Mouse (Mus musculus): Measurements from ENCODE around the gene Cdh1.

Gene Cdh1

DNA sequence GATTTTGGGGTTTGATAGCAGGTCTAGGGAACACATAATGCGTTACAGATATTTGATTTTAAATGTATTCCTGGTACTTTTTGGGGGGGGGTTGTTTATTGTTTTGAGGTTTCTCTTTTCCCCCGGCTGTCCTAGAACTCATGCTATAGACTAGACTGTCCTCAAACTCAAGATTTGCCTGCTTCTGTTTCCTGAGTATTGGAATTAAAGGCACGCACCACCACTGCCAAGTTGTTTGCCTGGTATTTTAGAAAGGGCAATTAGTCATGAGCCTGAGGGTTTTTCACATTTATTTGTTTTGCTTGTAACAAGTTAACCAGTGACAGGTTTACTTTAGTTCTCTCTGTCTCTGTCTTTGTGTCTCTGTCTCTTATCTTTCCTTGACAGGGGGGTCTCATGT, 20.3 kb downstream of the Cdh1 start:
- no peak for DNase-seq (ENCODE audit: low spot score)

DNA sequence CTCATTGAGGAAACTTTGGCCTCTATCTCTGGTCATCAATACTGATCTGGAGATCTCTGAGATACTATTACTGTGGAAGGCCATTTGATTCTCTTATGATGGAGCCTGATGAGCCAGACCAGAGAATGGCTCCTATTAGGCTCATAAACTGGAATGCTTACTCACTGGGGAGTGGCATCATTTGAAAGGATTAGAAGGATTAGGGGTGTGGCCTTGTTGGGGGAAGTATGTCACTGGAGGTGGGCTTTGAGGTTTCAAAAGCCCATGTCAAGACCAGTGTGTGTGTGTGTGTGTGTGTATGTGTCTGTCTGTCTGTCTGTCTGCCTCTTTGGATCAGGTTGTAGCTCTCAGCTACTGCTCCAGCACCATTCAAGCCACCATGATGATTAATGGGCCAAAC, 20.8 kb downstream of the Cdh1 start:
- no peak for DNase-seq (ENCODE audit: low spot score)

DNA sequence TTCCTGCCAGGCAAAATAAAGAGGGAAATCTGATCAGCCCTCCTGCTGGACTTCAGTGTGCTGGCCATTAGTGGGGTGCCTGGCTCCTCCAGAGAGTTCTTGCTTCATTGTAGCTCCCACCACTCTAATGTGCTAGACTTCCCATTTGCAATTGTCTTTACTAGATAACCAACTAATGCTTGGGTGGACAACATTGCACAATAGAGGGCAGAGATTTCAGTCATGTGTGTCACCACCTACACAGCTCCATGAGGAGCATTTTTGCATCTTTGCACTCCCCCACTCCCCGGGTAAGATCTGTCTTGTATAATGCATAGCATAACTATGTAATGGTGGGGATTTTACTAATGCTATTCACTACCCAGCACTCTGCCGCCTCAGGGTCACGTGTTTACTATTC, 21.6 kb downstream of the Cdh1 start:
- no peak for DNase-seq (ENCODE audit: low spot score)

DNA sequence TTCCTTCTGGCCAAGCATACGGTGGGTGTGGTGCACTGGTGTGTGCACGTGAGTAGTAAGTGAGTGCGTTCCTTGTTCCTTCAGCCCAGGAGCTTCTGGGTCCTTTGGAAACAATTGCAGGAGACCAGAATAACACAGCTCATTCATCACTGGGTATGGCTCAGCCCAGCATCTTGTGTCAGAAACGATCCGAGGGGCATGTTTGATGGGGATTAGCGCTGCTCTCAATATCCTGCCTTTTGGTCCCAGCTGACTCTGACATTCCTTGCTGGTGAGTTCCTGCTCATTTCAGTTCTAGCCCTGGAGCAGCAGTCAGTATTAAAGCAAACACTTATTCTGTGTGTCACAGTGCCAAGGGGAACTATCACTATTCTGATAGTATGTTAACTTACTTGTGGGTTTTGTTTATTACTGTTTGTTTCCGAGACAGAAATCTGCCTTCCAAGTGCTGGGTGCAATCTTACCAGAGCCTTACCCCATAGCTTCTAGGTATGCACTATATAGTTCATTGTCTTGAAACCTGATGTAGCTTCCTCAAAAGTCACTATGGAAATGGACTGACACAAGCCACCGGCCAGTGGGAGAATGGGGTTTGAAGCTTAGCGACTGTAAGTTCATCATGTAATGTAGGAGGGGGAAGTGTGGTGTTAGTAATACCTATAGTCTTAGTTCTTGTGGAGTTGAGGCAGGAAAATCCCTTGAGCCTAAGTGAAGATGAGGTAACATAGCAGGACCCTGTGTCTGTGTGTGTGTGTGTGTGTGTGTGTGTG, 23.1 kb downstream of the Cdh1 start:
- no peak for DNase-seq (ENCODE audit: low spot score)

DNA sequence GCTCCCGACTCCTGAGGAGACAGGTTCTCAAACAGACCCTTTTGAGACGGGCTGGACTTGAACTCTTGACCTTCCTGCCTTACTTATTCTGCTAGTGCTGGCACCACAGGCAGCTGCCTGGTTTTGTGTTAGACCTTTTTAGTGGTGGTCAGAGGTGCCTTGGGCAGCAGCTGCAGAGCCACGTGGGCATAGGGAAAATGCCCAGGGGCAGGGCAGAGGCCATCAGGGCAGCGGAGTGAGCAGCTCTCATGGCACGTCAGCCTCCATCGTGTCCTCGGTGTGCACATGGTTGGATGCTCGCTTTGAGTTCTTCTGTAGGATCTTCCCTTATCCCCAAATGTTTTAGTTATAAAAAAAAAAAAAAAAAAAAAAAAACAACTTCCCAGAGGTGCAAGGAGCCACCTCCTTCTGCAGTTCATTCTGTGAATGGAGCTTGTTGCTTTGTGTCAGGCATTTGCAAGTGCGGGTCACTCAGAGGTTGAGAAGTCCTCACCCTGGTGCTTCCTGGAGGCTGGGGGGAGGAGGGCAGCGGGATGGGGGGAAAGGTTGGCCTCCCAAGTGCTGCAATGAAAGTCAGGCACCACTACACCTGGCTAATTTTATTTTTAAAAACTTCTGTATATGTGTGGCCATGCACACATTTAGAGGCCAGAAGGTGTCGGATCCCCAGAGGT, 25.3 kb downstream of the Cdh1 start:
- no peak for DNase-seq (ENCODE audit: low spot score)

DNA sequence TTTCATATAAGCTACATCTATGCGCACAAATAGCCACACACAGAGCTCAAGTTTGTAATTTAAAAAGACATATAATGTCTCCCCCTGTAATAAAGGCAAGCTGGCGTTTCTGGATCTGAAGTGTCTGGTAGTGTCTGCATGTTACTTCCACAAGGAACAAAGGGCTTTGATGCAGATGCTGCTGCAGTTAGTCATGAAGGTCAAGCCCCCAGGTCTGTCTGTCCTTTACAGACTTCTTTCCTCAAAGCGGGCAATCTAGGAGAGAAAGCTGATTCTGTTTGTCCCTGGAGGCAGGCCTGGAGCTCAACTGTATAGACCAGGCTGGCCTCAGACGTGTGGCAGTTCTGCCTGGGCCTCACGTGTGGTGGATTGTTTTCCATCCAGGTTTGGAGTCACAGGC, 26.3 kb downstream of the Cdh1 start:
- no peak for DNase-seq (ENCODE audit: low spot score)

DNA sequence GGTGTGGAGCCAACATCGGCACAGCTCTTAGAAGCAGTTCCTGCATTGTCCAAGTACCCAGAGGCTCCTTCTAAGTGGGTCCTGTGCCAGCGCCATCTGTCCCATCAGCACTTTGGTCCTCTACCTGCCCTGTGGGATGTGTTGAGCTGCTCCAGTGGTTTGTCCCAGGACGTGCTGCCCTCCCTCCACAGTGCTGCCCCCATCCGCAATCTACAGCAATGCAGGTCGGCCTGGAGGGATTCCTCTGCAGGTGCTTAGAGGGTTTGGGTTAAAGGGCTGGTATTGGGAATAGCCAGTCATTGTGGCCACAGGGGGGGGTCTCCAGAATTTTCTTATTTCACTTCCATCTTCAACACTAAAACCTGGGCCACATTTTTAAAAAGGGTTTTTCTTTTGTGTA, 28.8 kb downstream of the Cdh1 start:
- no peak for DNase-seq (ENCODE audit: low spot score)

DNA sequence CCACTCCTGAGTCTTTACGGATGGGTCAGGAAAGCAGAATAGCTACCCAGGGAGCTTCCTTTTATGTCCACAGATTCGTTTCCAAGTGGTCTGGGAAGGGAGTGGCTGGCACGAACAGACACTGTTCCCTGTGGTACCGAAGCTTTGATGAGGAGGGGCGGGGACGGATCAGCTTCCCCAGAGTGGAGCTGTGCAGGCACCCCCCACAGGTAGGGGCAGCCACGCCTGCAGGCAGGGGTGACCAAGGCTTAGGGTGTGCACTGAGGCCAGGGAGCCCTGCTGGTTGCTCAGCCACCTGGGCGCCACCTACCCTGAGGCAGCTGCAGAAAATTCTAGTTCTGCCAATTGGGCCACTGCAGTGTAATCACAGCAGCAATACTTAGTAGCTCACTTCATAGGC, 29.5 kb downstream of the Cdh1 start:
- no peak for DNase-seq (ENCODE audit: low spot score)

DNA sequence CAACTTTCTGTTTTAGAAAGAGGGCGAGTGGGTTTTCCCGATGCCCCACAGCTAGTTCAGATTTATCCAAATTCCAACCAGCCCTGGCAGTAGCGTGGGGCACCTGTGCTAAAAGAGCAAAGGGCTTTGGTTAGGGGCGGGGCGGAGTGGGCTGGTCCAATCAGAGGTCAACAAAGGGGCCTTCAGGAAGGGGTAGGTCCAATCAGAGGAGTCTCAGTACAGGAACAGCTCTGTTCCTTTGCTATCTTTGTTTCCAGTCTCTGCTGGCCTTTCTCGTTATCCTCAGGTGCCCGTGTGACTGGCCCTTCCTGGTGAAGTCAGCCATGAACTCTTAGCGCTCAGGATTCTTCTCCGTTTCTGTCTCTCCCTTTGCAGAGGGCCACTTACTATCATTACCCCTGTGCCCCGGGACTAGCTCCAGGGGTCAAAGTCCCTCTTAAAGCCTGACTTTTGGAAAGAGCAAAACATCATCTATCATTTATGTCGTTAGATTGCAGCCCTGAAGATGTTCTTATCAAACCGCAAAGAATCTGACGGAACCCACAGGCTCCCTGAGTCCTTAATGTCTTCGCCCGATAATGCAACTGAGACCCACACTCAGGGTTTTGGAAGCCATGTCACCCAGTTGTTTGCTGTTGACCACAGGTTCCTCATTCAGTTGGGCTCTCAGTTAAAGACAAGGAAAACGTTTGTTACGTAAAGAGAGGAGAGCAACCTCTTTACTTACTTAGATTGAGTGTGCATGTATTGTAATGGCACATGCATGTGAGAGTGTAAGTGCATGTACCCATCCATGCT, 30.4 kb downstream of the Cdh1 start:
- peak; percentile 59 for DNase-seq (ENCODE audit: low spot score)

DNA sequence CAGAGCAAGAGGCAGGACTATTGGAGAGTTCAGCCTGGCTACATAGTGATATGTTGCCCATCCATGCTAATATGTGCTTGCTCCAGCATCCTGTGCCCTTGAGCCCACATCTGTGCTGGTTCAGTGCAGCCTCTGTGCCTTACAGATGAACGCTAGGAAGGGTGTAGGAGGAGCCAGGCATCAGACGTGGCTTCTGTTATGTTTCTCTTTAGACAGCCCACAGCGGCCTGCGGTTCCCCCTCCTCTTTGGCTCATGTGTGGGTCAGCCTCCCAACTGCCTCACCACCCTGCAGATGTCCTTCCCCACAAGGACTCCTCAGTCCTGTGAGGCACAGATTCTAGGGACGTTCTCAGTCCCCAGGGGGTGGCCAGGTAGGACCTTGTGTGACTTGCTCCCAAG, 32.1 kb downstream of the Cdh1 start:
- DNase-seq (ENCODE audit: low spot score) = no peak

DNA sequence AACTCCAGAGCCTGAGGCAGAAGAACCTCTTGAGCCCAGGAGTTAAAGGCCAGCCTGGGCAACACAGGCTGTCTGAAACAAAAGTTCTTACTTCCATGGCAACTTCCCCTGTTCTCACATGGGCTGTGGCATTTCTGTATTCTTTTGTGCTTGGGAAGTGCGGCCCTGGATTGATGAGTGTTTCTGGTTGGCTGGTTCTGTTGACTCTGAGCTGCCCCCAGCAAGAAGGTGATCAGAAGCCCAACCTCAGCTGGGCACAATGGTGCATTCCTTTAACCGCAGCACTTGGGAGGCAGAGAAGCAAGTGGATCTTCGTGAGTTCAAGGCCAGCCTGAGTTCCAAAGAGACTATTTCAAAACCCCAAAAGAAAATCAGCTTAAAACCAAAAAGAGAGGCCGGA, 34.3 kb downstream of the Cdh1 start:
- DNase-seq (ENCODE audit: low spot score) = no peak

DNA sequence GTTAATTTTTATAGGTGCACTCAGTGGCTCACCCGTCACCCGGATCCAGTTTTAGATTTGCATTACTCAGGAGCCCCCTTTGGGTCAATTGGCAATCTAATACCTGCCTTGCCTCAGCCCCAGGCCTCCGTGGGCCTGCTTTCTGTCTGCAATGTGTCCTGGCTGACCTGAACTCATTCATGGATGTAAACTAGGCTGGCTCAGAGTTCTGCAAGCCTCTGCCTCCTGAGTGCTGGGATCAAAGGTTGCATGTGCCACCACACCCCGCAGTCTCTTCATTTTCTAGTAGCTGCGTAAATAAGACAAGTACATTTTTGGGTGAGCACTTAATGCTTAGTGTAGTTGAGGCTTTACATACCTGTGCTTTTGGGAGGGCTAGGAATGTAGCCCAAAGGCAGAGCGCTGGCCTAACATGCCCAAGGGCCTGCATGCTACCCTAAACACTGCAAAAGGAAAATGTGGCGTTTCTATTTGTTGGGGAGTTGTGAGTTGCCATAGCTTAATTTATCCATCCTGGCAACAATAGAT, 35.7 kb downstream of the Cdh1 start:
- DNase-seq (ENCODE audit: low spot score) = no peak

DNA sequence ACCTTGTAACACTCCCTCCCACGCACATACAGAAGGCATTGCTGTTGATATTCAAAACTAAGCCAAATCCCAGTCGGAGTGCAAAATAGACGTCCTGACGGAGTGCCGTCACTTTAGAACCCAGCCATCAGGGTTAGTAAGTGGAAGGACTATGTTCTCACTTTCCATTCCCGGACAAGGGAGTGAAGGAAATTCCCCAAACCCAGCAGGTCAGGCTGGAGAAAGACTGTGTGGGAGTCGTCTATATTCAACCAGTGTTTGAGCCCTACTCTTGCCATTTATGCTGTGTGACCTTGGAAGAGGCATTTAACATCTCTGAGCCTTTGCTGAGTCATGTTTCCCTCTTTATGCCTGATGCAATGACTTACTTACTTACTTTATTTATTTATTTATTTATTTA, 37.1 kb downstream of the Cdh1 start:
- no peak for DNase-seq (ENCODE audit: low spot score)

DNA sequence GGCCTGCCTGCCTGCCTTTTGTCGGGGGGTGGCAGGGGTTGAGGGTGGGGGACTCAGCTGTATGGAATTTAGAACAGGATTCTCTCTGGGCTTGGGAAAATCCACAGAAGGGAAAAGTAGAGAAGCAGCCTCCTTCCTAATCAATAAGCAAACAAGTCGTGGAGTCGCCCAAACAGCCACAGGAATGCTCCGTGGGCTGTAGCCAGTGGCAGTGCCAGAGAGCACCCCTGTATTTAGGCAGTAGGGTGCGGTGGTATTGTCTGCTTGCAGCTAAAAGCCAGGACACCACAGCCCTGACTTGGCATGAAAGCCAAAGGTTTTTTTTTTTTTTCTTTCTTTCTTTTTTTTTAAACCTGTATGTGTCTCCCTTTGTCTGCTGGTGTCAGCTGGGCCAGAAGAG, 37.8 kb downstream of the Cdh1 start:
- DNase-seq (ENCODE audit: low spot score) = no peak

DNA sequence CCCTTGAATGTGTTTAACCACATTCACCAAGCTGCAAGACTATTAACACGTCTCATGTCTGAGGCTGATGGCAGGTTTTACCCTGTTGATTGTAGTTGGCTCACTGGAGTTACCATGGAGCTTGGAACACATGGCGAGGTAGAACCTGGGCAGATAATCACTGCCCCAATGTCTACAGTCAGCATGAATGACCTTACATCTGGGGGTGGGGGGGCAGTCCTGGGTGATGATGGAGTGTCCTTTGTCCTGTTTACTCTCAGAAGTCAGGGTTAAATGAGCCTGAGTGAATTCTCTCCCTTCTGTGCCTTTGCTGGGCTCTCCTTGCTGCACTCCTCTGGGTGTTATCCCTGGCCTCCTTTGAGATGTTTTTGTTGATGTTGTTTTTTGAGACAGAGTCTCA, 39.0 kb downstream of the Cdh1 start:
- DNase-seq (ENCODE audit: low spot score) = no peak

DNA sequence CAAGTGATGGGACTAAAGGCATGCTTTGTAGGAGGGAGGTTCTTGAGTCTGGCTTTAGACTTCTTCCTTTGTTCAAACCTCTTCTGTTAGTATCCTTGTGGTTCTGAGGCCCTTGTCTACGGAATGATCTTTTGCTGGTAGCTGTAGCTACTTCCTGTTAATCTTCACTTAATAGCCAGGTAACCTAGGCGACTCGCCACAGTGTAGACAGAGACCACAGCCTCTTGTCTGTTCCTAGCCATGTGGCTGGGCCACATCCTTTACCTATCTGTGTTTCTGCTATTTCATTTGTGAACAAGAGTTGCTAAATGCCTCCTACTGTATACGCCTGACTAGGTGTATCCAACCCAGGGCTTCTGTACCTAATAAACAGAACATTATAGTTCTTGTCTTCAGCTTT, 39.9 kb downstream of the Cdh1 start:
- peak; percentile 91 for DNase-seq (ENCODE audit: low spot score)

DNA sequence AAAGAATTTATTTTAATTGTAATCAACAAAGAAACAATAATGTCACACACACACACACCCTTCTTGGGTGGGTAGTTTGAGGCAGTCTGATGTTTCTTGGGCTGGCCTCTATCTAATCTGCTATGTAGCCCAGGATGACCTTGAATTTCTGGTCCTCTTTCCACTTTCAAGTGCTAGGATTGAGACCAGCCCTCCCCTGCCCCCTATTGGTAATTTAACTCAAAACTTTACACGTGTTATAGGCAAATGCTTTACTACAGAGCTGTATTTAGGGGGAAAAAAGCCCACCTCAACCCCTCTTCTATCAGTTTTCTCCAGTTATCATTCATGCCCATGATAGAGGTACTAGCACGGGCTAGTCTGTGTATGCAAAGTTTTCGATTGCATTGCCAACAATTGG, 41.8 kb downstream of the Cdh1 start:
- DNase-seq (ENCODE audit: low spot score) = no peak

DNA sequence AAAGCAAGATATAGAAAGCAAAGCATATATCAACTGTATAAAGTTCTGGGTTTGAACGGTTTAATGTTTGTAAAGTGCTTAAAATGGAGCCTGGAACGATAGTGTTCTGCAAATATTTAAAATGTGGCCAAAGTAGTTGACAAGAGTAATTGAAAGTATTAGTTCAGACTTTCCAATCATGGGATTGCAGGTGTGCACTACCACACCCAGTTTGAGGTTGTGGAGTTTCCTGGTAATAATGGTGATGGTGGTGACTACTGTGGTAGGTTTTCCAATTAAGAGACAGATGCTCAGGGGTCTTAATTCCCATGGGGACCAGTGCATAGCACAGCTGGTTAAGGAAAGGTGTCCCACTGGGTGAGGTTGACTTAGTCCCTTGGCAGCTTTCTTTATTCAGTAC, 43.0 kb downstream of the Cdh1 start:
- DNase-seq (ENCODE audit: low spot score) = no peak

DNA sequence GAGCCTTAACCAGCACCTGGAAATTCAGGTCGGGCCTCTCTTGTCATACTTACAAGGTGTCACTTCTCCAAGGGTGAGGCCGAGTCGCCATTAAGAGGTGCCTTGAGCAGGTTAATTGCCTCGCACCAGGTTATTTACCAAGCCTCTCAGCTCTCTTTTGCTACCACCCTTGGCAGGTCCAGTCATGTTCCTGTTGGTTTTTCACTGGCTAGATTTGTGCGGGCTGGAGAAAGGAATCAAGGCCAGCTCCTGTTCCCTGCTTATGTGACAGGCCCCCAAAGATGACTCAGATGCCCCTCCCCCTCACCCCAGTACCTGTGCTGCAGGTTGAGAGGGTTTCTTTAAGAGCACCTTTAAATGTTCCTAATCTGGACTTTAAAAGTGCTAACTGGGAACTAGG, 43.6 kb downstream of the Cdh1 start:
- DNase-seq (ENCODE audit: low spot score) = no peak

DNA sequence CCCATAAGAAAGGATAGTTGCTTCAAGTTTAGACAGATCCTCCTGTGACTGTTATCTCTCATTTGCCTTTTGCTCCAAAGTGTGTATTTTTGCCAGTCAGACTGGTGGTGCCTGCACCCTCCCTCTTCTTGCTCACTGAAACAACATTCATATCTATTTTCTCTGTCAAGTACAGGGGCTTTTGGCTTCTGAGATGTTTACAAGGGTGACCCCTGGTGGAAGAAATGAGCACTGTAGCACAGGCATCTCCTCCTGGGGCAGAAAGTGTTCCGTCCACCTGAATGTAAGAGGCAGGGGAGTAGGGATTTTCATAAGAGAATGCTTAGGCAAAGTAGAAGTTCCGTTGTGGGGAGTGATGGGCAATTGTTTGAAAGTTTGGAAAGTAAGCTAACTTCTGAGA, 44.2 kb downstream of the Cdh1 start:
- DNase-seq (ENCODE audit: low spot score) = peak; percentile 75

DNA sequence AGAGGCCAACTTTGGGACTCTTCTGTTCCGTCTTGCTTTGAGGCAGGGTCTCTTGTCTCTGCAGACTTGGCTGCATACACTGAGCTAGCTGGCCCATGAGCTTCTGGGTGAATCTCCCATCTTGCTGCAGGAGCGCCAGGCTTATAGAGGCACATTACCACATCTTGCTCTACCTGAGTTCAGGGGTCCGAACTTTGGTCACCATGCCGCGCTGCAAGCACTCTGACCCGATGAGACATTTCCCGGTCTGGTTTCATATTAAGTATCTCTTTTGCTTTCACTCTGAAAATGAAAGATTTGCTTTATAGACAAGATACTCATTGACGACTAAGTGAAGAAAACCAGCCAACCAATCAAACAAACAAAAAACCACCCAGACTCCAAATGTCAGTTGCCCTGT, 45.3 kb downstream of the Cdh1 start:
- DNase-seq (ENCODE audit: low spot score) = no peak

DNA sequence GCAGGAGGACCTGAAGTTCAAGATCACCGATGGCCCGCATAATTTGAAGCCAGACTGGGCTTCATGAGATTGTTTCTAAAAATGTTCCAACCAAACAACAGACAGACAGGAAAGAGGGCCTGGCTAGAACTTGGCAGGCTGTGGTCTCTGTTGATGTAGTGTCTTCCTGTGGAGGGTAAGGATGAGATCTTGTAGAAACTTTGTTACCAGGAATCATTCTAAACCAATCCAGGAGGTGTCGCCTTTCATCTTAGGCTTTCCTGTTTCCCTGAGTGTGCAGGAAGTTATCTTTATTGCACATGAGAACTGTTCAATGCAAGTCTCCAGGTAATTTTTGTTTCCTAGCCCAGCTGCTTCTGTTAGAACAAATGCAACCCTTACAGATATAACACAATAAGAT, 48.8 kb downstream of the Cdh1 start:
- DNase-seq (ENCODE audit: low spot score) = no peak

DNA sequence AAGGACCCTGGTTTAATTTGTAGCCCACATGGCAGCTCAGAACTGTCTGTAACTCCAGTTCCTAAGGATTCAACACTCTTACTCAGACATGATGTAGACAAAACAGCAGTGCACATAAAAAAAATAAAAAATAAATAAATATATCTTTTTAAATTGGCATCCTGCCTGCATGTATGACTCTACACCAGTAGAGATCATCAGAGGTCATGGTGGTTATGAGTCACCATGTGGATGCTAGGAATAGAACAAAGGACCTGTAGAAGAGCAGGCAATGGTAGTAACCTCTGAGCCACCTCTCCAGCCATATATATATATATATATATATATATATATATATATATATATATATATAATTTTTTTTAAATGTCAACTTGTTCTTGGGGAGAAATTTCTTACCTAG, 52.9 kb downstream of the Cdh1 start:
- DNase-seq (ENCODE audit: low spot score) = no peak
